ENCODE assay signal across 11 mouse cellular contexts in the genomic region with DNA sequence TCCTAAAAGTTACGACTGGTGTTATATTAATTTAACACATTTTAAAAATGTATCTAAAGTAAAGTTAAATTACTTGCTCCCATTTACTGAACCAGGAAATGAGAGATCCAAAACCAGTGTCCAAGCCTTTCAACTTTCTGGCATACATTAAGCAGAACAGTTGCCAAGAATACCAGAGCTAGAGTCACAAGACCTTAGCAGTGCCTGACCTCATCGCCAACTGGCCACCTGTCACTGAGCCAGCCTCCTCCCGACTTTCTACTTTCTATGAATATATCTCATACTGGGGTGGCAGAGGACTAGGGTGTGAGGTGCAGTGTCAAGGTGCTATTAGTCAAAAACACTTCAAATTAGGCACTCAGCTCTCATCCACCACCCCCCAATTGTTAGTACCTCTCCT.
DNase-seq lines count a peak whose midpoint lies in the region; ATAC-seq and TF ChIP-seq lines count a peak whose summit lies in the region.
"Had no signal": no experiment of that assay in that cellular context is flagged by ENCODE, and none has a peak within 500 bp of the region (broad histone marks: within the 10 kb centered on the region; RNA-seq: fewer than 3 reads in every experiment).

No protein-coding gene starts in this region.

- no peak for DNase-seq in layer of hippocampus, adult 2 months (ENCODE audit: low spot score in 2 of 2)
- no peak for DNase-seq in layer of hippocampus, postnatal 36 days
- DNase-seq in gastrocnemius, adult 8-10 months (ENCODE audit: low spot score in 2 of 2): peak; percentile 56 to 77
- peak; percentile 58 to 69 for DNase-seq in heart, postnatal 14 days
- DNase-seq in spleen, postnatal 14 days (ENCODE audit: low spot score in 2 of 2): no peak
- DNase-seq in adrenal gland, adult (ENCODE audit: inconsistent age in 2 of 2, low spot score in 1 of 2): no peak
- DNase-seq: liver had no signal

- peak; percentile 57 for ATAC-seq in cerebellum, adult (ENCODE audit: insufficient number of reproducible peaks, low FRiP score, low TSS enrichment)
- no peak for ATAC-seq in granulocyte monocyte progenitor cell, adult 5-6 weeks (replicated peaks; ENCODE audit: poor library complexity, severe bottlenecking)

- peak overlapping the region; percentile 90; the same call in 1 of the 2 replicates for H3K27ac ChIP-seq in layer of hippocampus, adult 2 months

- H3K4me3 ChIP-seq in layer of hippocampus, adult 2 months: no peak overlapping the region
- H3K4me3 ChIP-seq: embryonic facial prominence, embryonic 12.5 days; neural tube, embryonic 13.5 days had no signal

- intact Hi-C loops in heart, postnatal 14 days (cut with DNase I): loop anchor here (1.0 kb wide), 1 partner anchor 90 kb away; no protein-coding TSS in a partner anchor

- no peak for TF ChIP-seq CTCF in layer of hippocampus, adult 2 months (conservative IDR thresholded peaks at IDR 0.05)

Comparison
In these comparisons a context has a peak if more than half of its experiments do, and no peak if none do; other contexts are left out.
1. DNase-seq: peak in gastrocnemius, adult 8-10 months (2 of 2) and heart, postnatal 14 days (2 of 2); none in layer of hippocampus, adult 2 months (0 of 2), layer of hippocampus, postnatal 36 days (0 of 2), spleen, postnatal 14 days (0 of 2) and adrenal gland, adult (0 of 2).